Mouse (Mus musculus): ENCODE data around the gene Adora1. TPM values are rescaled to one million over a fixed set of nuclear protein-coding genes. Genes with fewer than 3 reads are reported as not detected.
"Not testable (repeated sequence)": the region's sequence is repeated elsewhere in the genome, so short reads cannot be mapped to it uniquely, and the experiment has no call there.

The Adora1 gene
- total RNA-seq (2021) = 10 to 100 TPM; 75.5 to 76.4 TPM

DNA sequence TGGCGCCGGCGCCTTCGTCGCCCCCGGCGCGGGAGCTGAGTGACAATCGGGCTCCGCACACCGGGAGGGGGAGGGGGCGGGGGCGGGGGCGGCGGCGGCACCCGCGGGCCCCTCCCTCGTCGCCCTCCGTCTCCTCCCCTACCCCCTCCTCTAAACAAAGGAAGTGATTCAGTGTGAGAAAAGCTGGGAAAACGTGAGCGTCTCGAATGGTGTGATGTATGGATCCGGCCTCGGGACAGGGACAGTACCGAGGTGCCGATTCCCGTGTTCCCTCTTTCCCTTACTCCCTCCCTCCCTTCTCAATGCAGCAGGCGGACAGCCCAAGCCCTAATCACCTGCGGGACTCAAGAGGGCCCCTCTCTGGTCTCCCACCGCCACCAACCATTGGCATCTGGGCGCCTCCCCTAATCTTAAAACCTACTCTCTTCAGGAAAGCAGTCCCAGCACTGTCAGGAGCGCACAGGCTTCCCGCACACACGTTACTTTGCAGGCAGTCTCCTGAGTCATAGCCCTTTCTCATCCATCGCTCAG, at the start of gene Adora1:
TSS of gene Adora1 (minus strand) at position 41 of the 531 bp plus-strand sequence.
- intact Hi-C loops (cut with DNase I) = no loop called here
- no peak for DNase-seq

DNA sequence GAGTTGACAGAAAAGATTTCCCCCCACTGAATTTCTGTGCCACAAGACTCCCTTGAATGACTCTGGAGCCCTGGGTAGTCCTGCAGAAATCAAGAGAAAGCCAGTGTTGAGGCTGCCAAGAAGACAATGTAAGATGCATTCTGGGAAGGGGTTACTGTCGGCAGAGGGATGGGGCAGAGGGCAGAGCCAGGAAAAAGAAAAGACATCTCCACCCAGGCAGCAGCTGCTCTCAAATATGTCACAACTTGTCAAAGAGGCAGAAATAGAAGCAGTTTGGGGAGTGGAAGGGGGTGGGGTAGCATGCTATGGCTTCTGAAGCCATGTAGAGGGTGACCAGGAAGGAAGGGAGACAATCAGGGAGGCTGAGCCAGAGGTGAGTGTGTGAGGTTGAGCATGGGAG, 47.9 kb upstream of the Adora1 start:
- intact Hi-C loops (cut with DNase I) = no loop called here
- DNase-seq = no peak

DNA sequence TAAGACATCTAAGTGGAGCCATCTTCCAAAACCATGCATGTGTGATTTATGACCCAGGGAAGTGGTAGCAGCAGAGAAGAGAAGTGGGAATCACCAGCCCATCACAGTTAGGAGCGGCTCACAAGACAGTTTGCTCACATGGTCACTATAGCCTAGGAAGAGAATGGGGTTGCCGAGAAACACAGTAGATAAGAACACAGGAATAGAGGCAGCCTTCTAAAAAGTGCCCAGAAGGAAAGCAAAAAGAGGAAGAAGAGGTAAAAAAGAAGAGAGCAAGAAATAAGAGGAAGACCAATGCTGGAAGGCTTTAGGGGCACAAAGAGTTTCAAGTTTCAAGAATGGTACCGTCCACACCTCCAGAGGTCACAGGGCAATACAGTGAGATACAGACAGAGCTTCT, 47.1 kb upstream of the Adora1 start:
- intact Hi-C loops (cut with DNase I) = no loop called here

DNA sequence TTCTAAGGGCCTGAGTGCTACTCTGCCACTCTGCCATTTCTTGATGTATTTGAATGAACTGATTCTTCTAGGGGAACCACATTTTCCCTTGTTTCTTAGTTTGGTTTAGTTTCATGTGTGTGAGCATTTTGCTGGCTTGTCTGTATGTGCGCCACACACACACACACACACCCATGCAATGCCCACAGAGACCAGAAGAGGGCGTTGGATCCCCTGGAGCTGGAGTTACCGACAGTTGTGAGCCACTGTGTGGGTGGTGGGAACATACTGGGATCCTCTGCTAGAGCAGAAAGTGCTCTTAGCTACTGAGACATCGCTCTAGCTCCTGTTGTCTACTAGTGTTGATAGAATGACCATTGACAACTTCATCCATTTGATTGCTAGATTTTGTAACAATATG, 46.3 kb upstream of the Adora1 start:
- DNase-seq = no peak
- intact Hi-C loops (cut with DNase I) = no loop called here

More for the DNA sequence above, 47.1 kb upstream of the Adora1 start:
- DNase-seq = no peak

DNA sequence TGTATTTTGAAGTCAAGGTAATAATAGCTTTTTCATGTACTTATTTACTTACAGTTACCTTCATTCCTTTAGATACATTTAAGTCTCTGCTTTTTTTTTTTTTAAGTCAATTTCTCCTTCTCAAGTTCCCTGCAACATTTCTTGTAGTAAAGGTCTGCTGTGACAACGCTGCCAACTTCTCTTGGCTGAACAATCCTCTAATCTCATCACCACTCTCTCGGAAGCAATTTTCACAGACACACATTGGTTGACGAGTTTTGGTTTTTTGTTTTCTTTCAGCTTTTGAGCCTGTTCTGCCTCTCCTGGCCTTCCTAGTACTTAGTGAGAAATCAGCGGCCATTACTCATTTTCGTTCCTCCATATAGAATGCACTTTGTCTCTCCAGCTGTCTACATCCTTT, 44.9 kb upstream of the Adora1 start:
- intact Hi-C loops (cut with DNase I) = no loop called here
- no peak for DNase-seq

DNA sequence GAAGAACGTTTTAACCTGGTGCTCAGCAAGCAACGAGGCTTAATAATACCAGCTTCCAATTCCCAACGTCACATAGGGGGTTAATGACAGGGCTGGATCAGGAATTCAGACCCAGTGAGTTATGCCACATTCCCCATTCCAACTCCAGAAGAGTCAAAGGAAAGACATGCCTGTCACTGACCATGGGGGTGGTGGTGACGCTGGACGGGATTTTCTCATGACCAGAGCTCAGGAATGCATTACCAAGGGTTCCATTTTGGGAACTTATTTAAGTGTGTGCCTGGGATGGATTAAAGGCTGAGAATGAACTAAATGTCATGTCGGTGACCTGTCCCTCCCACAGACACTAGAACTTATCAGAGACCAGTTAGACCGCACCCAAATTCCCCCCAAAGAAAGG, 41.6 kb upstream of the Adora1 start:
- intact Hi-C loops (cut with DNase I) = no loop called here
- DNase-seq = no peak

DNA sequence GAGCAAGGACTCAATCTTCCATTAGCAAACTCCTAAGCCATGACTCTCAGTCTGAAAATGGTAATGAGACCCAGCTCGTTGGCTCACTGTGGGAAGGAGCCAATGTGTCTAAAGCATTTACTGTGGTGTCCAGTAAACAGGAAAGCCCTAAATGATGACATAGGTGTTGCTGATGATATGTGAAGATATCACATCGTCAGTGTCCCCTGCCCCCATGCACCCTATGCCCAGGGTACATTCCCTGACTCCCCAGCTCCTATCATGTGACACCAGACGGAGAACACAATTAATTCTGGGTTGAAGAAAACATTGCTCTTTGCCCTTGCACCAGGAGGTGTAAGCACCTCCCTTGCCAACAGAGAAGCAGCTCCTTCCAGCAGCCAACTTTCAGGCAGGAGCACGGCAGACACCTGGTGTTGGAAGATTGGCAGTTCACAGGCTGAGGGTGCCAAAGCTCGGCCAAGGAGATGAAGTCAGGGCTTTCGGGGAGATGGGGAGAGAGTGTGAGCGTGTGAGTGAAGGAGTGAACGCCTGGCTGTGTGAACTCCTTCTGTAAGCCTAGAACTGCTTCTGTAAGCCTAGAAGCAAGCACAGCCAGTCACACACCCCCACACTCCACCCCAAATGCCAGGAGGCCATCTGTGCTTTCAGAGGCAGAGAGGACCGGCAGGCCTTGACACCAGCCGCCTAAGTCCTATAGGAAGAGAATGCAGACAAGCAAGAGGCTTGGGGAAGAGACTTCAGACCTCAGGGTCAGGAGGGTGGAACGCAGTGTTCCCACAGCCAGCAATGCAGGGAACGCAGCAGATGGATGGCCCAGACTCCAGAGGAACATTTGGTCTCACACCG, 40.6 kb upstream of the Adora1 start:
- peak; percentile 60 for DNase-seq
- intact Hi-C loops (cut with DNase I) = no loop called here

DNA sequence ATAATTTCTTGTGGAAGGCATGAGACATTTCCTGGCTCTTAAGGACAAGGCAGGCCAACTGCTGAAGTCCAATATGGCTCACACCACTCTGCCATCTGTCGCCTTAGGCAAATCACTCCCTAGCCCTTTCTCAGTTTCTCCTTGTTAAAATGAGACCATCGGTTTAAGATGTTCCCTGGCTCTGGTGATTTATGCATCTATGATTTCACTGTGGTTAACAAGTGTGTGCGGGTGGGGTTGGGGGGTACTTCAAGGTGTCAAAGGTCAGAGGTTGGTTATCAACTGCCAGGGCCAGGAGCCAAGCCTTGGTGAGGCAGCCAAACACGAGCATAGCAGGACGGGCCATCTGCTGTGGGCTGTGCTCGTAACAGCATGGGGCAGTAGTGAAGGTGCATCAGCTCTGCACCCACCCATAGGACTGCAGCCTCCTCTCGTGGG, 39.3 kb upstream of the Adora1 start:
- peak; percentile 72 for DNase-seq
- intact Hi-C loops (cut with DNase I) = no loop called here

DNA sequence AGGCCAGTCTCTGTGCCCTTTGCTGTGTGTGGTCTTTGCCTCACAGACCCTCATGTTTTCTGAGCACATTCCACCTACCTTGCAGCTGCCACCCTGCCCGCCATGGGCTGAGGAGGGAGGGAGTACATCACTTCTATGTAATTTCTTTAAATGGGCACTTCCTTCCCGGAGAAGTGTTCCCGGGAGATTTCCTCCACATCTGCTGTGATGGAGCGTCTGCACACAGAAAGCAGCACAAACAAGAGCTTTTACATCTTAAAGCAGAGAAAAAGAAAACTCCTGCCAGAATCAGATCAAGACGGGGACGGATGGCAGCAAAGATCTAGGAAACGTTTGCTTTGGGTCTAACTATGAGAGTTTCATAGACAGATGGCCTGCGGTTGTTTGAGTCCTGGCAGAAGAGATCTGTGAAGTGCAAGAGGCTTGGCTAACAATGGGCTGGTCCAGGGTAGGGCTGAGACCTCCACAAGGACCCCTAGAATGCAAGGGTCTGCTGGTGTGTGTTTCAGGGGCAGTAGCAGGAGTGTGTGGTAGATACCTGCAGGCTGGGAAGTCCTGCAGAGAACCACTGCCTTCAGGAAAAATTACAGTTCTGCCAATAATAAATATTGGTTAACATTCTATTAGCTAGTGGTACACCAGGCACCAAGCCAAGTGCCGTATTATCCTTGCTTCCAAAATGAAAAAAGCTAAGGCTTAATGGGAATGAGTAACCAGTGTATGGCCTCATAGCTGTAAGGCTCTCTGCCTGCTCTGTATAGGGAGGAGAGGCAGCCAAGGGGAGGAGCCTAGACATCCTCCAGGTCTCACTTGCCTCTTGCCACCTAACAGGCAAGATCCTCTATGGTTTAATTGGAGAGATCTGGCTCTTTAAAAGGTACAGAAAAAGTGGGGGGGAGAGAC, 38.5 kb upstream of the Adora1 start:
- peak; percentile 42 for DNase-seq
- intact Hi-C loops (cut with DNase I) = no loop called here

DNA sequence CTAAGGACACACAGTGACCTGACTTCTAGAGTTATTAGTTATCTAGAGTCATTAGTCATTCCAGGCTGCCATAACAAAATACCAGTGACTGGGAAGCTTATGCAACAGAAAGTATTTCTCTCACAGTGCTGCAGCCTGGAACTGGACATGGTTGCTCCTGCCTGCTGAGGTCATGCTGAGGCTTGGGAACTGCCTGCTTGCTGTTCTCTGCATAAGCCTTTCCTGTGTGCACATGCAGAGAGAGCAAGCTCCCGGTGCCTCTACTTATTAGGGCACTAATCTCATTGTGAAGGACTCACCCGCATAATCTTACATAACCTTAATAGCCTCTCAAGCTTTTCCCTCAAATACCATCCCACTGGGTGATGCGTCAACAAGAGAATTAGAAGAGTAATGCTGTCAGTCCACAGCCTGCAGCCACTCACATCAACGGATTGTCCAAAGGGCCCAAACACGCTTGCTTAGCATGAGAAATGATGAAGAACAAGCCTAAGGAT, 37.6 kb upstream of the Adora1 start:
- intact Hi-C loops (cut with DNase I) = no loop called here
- DNase-seq = no peak

DNA sequence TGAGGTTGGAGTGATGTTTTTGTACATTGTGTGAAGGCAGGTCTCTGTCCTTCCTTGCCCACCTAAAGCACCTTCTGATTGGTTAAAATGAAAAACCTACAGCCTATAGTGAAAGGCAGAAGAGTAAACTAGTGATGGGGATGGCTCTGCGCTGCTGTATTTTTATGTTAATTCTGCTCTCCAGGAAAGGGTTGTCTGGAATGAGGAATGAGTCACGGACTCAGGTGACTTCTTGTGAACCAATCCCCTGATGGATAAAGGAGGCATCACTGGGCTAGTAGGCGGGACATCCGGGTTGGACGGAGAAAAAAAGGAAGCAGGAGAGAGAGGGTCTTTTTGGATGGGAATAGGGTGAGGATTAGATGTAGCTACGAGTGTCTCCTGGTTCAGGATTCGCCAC, 34.8 kb upstream of the Adora1 start:
- DNase-seq = no peak
- intact Hi-C loops (cut with DNase I) = no loop called here

DNA sequence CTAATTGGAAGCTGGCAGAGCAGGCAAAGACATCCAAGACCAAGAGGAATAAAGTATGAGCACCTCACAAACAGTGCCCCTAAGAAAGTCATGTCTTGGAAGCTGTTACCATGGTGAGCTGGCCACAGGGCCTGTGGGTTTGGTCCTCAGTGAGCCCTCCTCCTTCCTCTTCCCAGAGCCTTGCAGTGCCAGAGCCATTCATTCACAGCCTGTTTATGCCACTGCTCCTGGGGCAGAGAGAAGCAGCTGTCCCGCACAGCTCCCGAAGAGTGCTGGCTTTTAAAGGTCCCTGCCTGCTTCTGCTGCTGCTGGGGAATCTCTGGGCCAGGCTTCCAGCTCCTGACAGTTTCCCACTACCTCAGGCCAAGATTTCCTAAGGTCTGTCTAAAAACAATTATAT, 30.6 kb upstream of the Adora1 start:
- intact Hi-C loops (cut with DNase I) = no loop called here
- DNase-seq = peak; percentile 44

DNA sequence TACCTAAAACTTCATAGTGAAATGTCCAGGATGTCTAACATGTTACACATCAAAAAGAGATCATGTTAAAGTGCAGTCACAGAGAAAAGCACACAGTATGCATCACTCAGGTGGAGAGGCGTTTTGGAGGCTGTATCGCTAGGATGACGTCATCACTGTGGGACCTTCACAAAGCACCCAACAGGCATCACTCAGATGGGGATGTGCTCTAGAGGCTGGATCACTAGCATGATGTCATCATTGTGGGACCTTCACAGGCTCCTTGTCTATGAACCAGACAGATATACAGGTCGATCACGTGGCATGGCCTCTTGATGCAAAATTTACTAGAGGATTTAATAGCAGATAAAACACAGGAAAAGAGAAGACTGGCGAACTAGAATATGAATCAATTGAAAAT, 29.1 kb upstream of the Adora1 start:
- intact Hi-C loops (cut with DNase I) = no loop called here

DNA sequence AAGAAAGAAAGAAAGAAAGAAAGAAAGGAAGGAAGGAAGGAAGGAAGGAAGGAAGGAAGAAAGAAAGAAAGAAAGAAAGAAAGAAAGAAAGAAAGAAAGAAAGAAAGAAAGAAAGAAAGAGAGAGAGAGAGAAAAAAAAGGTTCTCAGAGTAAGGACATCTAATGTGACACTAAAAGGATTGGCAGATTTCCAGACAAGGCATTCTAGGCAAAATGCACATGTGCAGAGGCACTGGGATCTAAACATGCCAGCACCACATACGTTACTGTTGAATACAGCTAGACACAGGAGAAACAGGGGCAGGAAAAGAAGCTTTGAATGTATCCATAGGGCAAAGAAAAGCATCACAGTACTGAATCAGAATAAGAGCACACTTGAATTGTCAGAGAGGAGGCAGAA, 14.4 kb upstream of the Adora1 start:
- intact Hi-C loops (cut with DNase I); DNase-seq: not testable (repeated sequence)

More for the DNA sequence above, 29.1 kb upstream of the Adora1 start:
- DNase-seq = no peak

DNA sequence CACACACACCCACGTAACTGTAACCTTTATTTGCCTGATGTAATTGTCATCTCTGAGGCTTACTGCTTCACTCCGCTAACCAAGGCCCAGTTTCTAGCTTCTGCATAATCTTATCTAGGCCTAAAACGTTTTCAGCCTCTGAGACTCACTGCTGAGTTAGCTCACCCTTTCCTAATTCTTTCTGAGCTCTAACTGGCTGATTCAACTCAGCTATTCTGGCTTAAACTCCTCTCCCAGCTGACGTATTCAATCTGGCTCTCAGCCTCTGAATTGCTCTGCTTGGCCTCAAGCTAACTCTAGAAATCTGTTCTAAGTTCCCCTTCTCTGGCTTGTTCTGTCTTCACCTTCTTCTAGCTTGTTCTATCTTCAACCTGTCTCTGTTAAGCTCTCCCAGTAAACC, 11.4 kb upstream of the Adora1 start:
- DNase-seq = no peak
- intact Hi-C loops (cut with DNase I) = no loop called here

DNA sequence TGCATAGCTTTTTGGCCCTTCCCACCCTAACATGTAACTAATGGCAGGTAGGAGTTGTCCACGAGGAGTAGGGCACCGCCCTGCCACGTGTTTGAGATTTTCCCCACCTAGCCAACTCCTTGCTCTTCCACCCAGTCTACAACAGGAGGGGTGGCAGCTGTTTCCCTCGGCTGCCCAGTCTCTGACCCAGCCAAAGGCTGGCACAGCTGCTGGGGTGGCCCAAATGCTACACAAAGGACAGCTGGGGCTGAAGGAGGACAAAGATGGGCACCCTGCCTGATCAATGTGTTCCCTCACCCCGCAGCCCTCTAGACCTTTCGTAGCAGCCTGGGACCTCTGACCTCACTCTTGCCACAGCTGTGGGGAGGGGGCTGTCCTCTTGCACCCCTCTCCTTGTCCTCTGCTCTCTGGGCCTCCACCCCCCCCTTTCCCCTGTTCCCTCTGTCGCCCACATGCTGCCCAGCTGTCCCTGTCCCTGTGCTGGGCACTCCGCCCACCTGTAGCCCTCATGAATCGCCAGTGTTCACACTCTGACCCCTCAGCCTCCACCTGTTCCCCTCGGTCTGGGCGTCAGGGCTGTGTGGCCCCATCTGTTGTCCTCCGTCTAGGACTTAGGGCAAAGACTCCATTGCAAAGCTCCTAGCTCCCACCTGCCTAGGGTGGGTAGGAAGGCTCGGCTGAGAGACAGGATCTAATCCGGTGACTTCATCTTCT, 9.9 kb upstream of the Adora1 start:
- DNase-seq = peak; percentile 65
- intact Hi-C loops (cut with DNase I) = no loop called here

DNA sequence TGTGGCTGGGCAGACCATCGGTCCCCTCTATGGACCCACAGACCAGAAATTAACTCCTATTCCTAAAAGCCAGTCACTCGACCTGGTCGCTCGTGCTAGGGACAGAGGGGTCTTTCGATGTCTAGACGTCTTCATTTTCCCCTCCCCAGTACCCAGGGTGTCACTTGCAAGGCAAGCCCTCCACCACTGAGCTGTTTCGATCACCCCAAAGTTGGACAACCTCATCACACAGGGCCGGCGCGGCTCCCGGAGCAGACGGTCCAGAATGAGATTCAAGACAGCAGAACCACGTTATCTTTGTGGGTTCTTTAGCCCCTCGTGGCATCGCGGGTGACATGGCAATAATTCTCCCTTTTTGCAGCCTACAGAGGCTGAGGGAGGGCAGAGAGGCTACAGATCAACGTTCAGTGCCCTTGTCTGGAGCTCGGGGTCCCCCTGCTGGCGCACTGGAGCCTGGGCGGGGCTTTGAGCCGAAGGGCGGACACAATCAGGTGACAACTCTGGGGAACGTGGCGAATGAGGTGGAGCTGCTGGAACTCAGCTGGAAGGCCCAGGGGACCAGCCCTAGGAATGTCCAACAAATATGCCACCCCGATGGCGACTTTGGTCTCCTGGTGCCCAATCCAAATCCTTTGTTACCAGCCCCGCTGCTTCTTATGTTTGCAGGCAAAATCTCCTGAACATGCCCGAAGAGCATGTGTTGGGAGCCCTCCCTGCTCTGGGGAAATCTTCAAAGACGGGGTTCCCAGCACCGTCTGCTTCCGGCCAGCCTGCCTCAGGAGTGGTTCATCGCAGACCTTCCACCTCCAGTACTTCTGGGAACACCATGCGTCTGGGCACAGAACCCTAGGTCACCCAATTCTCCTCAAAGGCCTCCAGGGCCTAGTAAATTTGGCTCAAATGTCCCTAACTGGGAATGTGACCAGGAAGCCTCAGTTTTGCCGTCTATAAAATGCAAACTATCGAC, 9.0 kb upstream of the Adora1 start:
- DNase-seq = peak; percentile 94
- intact Hi-C loops (cut with DNase I) = loop anchor here (5.0 kb wide), 3 partner anchors 42 to 92 kb away; partner anchors contain the start of gene Ppfia4

DNA sequence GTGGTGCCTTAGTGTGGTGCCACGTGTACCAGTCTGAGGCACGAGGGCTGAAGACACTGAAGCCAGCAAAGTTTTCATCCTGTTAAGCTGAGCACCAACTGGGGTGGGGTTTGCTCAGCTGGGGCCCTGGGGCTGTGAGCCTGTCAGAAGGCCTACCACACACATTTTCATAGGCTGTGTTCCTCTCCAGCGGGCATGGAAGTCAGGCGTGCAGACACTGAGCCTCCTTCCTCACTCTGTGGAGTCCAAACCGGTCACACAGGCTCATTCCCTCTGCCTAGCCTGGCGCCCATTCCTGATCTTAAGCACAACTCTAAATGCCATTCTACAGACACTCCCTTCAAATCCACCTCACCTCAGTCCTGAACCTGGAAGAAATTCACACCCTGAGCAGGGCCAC, 8.3 kb upstream of the Adora1 start:
- intact Hi-C loops (cut with DNase I) = loop anchor here (5.0 kb wide), 3 partner anchors 41 to 91 kb away; partner anchors contain the start of gene Ppfia4

DNA sequence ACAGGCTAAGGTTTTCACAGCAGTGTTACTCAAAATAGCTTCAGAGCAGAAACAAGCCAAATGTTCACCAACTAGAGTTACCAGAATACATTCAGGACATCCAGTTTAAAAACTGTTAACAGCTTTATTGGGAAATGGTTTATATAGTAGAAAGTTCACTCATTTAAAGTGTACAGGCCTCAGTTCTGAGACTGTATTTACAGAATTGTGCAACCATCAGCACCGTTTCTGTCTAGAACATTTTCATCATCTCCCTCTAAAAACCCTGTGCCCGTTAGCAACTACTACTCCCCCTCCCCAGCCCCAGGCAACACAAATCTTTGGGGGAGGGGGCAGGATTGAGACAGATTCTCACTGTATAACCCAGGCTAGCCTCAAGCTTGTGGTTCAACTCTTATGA, 7.1 kb upstream of the Adora1 start:
- intact Hi-C loops (cut with DNase I) = loop anchor here (5.0 kb wide), 3 partner anchors 40 to 90 kb away; partner anchors contain the start of gene Ppfia4
- no peak for DNase-seq

More for the DNA sequence above, 8.3 kb upstream of the Adora1 start:
- DNase-seq = no peak
